Mouse (Mus musculus): ENCODE measurements around the gene Serpinf1. TPM values are rescaled to one million over a fixed set of nuclear protein-coding genes. Genes with fewer than 3 reads are reported as not detected.

Gene Serpinf1
- polyA plus RNA-seq, 1 experiment from 2014 or later, result 69.1 TPM

GRCm38 (mm10) chr11:75415994-75416393 lies 6.5 kb downstream of the Serpinf1 start:
- 84% methylated on average over 13 of the region's 13 CpGs for WGBS
- Histone ChIP-seq H3K9me3 (ENCODE audit: control insufficient read depth, low read length) (no peaks in the 10 kb centered on the region), H3K4me2 (replicated peaks; ENCODE audit: low read depth) (no peak overlapping the region), H3K9ac (ENCODE audit: low read length) (no peak overlapping the region), H3K27me3 (ENCODE audit: control insufficient read depth, insufficient read depth, low read length) (no peaks in the 10 kb centered on the region), H3K4me1 (replicated peaks; ENCODE audit: control insufficient read depth, insufficient read depth) (no peaks in the 10 kb centered on the region), H3K27ac (replicated peaks) (no peak overlapping the region), H3K4me3 (ENCODE audit: low read depth, low read length) (no peak overlapping the region), H3K36me3 (ENCODE audit: control insufficient read depth, insufficient read depth, low read length) (no peaks in the 10 kb centered on the region)
- TF ChIP-seq CTCF (IDR thresholded peaks at IDR 0.05; ENCODE audit: low read depth) (no peak), EP300 (optimal IDR thresholded peaks at IDR 0.05) (no peak)
- no peak for ATAC-seq (ENCODE audit: low FRiP score, low TSS enrichment)
- DNase-seq (ENCODE audit: low spot score), result no peak

- DNase-seq (ENCODE audit: low spot score) (no peak), ATAC-seq (ENCODE audit: low FRiP score, low TSS enrichment) (peak; percentile 40; the same call in 1 of the 2 replicates)
- Histone ChIP-seq H3K4me2 (replicated peaks; ENCODE audit: low read depth) (no peak overlapping the region), H3K36me3 (ENCODE audit: control insufficient read depth, insufficient read depth, low read length) (no peaks in the 10 kb centered on the region), H3K27me3 (ENCODE audit: control insufficient read depth, insufficient read depth, low read length) (no peaks in the 10 kb centered on the region), H3K27ac (replicated peaks) (no peak overlapping the region), H3K9me3 (ENCODE audit: control insufficient read depth, low read length) (no peaks in the 10 kb centered on the region), H3K9ac (ENCODE audit: low read length) (no peak overlapping the region), H3K4me1 (replicated peaks; ENCODE audit: control insufficient read depth, insufficient read depth) (no peaks in the 10 kb centered on the region), H3K4me3 (ENCODE audit: low read depth, low read length) (no peak overlapping the region)
- TF ChIP-seq CTCF (IDR thresholded peaks at IDR 0.05; ENCODE audit: low read depth) (no peak), EP300 (optimal IDR thresholded peaks at IDR 0.05) (no peak)
- 36% methylated on average over 7 of the region's 7 CpGs for WGBS
Observed at GRCm38 (mm10) chr11:75415096-75415495, 7.4 kb downstream of the Serpinf1 start.

DNA sequence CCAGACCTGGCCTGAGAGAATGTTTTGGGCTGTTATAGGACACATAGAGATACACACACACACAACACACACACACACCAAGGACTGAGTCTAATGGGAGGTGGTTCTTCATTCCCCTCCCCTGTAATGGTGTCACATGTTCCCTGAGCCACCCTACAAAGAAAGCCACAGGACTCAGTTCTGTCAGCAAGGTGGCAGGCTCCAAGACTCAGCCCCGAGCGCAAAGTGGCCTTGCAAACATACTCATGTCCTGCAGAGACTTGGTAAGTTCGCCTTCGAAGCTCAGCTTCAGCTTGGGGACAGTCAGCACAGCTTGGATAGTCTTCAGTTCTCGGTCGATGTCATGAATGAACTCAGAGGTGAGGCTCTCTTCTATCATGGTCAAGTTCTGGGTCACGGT lies 11.9 kb downstream of the Serpinf1 start:
- Histone ChIP-seq H3K36me3 (ENCODE audit: control insufficient read depth, insufficient read depth, low read length) (no peaks in the 10 kb centered on the region), H3K4me2 (replicated peaks; ENCODE audit: low read depth) (no peak overlapping the region), H3K27ac (replicated peaks) (no peak overlapping the region), H3K4me1 (replicated peaks; ENCODE audit: control insufficient read depth, insufficient read depth) (no peaks in the 10 kb centered on the region), H3K4me3 (ENCODE audit: low read depth, low read length) (no peak overlapping the region), H3K27me3 (ENCODE audit: control insufficient read depth, insufficient read depth, low read length) (no peaks in the 10 kb centered on the region), H3K9ac (ENCODE audit: low read length) (no peak overlapping the region), H3K9me3 (ENCODE audit: control insufficient read depth, low read length) (no peaks in the 10 kb centered on the region)
- ATAC-seq (ENCODE audit: low FRiP score, low TSS enrichment) (no peak), DNase-seq (ENCODE audit: low spot score) (no peak)
- 89% methylated on average over 7 of the region's 7 CpGs for WGBS
- no peak for TF ChIP-seq CTCF (IDR thresholded peaks at IDR 0.05; ENCODE audit: low read depth)
- TF ChIP-seq EP300 (optimal IDR thresholded peaks at IDR 0.05), result no peak

GRCm38 (mm10) chr11:75409679-75410575 lies 12.6 kb downstream of the Serpinf1 start:
- Histone ChIP-seq H3K9ac (ENCODE audit: low read length) (no peak overlapping the region), H3K27me3 (ENCODE audit: control insufficient read depth, insufficient read depth, low read length) (no peaks in the 10 kb centered on the region), H3K4me3 (ENCODE audit: low read depth, low read length) (no peak overlapping the region), H3K9me3 (ENCODE audit: control insufficient read depth, low read length) (no peaks in the 10 kb centered on the region), H3K27ac (replicated peaks) (no peak overlapping the region), H3K4me2 (replicated peaks; ENCODE audit: low read depth) (no peak overlapping the region), H3K4me1 (replicated peaks; ENCODE audit: control insufficient read depth, insufficient read depth) (no peaks in the 10 kb centered on the region), H3K36me3 (ENCODE audit: control insufficient read depth, insufficient read depth, low read length) (no peaks in the 10 kb centered on the region)
- 70% methylated on average over 17 of the region's 17 CpGs for WGBS
- no peak for DNase-seq (ENCODE audit: low spot score)
- TF ChIP-seq EP300 (optimal IDR thresholded peaks at IDR 0.05) (no peak), CTCF (IDR thresholded peaks at IDR 0.05; ENCODE audit: low read depth) (no peak)
- ATAC-seq (ENCODE audit: low FRiP score, low TSS enrichment), result 0 out of 2 replicates have a peak, but pooled peaks have one; percentile 29

DNA sequence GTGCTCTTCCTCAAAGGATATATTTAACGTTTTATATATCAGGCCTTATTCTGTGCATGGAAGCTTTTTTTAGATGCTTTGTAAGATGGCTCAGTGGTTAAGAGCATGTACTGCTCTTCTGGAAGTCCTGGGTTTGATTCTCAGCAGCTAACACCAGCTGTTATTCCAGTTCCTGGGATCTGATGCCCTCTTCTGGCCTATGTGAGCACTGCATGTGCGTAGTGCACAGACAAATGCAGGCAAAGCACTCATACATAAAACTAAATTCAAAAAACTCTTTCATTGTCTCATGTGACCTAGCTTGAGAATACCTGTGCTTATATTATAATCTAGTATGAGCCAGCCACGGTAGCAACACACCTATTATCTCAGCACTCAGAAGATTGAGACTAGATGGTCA lies 15.6 kb downstream of the Serpinf1 start:
- TF ChIP-seq CTCF (IDR thresholded peaks at IDR 0.05; ENCODE audit: low read depth) (peak; percentile 75), EP300 (optimal IDR thresholded peaks at IDR 0.05) (no peak)
- Histone ChIP-seq H3K27ac (replicated peaks) (no peak overlapping the region), H3K9ac (ENCODE audit: low read length) (no peak overlapping the region), H3K4me3 (ENCODE audit: low read depth, low read length) (no peak overlapping the region), H3K27me3 (ENCODE audit: control insufficient read depth, insufficient read depth, low read length) (no peaks in the 10 kb centered on the region), H3K36me3 (ENCODE audit: control insufficient read depth, insufficient read depth, low read length) (no peaks in the 10 kb centered on the region), H3K9me3 (ENCODE audit: control insufficient read depth, low read length) (no peaks in the 10 kb centered on the region), H3K4me2 (replicated peaks; ENCODE audit: low read depth) (no peak overlapping the region), H3K4me1 (replicated peaks; ENCODE audit: control insufficient read depth, insufficient read depth) (peaks cover 2% of the 10 kb centered on the region; the same call in 1 of the 2 replicates)
- 46% methylated on average over 3 of the region's 3 CpGs for WGBS
- peak; percentile 56 for DNase-seq (ENCODE audit: low spot score)
- no peak for ATAC-seq (ENCODE audit: low FRiP score, low TSS enrichment)

- Histone ChIP-seq H3K9me3 (ENCODE audit: control insufficient read depth, low read length) (no peaks in the 10 kb centered on the region), H3K4me2 (replicated peaks; ENCODE audit: low read depth) (no peak overlapping the region), H3K27ac (replicated peaks) (no peak overlapping the region), H3K36me3 (ENCODE audit: control insufficient read depth, insufficient read depth, low read length) (no peaks in the 10 kb centered on the region), H3K4me1 (replicated peaks; ENCODE audit: control insufficient read depth, insufficient read depth) (peaks cover 2% of the 10 kb centered on the region; the same call in 1 of the 2 replicates), H3K9ac (ENCODE audit: low read length) (no peak overlapping the region), H3K4me3 (ENCODE audit: low read depth, low read length) (no peak overlapping the region), H3K27me3 (ENCODE audit: control insufficient read depth, insufficient read depth, low read length) (no peaks in the 10 kb centered on the region)
- no peak for TF ChIP-seq EP300 (optimal IDR thresholded peaks at IDR 0.05)
- TF ChIP-seq CTCF (IDR thresholded peaks at IDR 0.05; ENCODE audit: low read depth), result peak; percentile 16; the same call in 1 of the 2 replicates
- 71% methylated on average over 4 of the region's 4 CpGs for WGBS
- no peak for DNase-seq (ENCODE audit: low spot score)
- ATAC-seq (ENCODE audit: low FRiP score, low TSS enrichment), result no peak
Observed at GRCm38 (mm10) chr11:75406104-75406503, 16.4 kb downstream of the Serpinf1 start.
